8 mouse cellular contexts compared by ENCODE assay signal in the genomic region with DNA sequence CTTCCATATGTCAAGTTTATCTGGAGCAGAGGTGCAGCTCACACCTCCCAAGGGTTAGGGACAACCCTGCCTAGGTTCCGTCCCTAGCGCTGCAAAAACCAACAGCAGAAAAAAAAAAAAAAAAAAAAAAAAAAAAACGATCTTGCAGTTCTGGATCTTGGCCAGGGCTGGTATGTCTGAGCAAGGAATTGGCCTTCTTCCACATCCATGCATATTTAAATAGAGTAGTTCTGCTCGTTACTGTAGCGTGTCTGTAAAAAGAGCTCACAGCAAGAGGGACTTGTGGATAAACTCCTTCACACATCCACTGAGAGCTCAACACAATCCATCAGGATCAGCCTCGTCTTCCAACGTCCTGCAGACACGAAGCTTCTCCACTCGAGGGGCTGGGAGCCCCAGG.
DNase-seq lines count a peak whose midpoint lies in the region; ATAC-seq and TF ChIP-seq lines count a peak whose summit lies in the region.

No protein-coding gene starts in this region.

- H3K27me3 ChIP-seq in forebrain, embryonic 13.5 days, result peaks cover 10% of the 10 kb centered on the region; the same call in 1 of the 2 replicates
- peaks cover 13% of the 10 kb centered on the region for H3K27me3 ChIP-seq in forebrain, embryonic 10.5 days (ENCODE audit: poor library complexity, severe bottlenecking)
- H3K27me3 ChIP-seq in lung, postnatal 0 days (replicated peaks; ENCODE audit: insufficient read depth, low read length), result no peaks in the 10 kb centered on the region
- no peaks in the 10 kb centered on the region for H3K27me3 ChIP-seq in forebrain, postnatal 0 days (ENCODE audit: insufficient read depth, low read length)
- H3K27me3 ChIP-seq in midbrain, postnatal 0 days (ENCODE audit: insufficient read depth, low read length), result no peaks in the 10 kb centered on the region
- no peaks in the 10 kb centered on the region for H3K27me3 ChIP-seq in liver, postnatal 0 days (ENCODE audit: insufficient read depth, low read length)

- peak; percentile 34 for ATAC-seq in forebrain, embryonic 13.5 days
- ATAC-seq in lung, postnatal 0 days, result no peak
- ATAC-seq in forebrain, postnatal 0 days, result peak; percentile 38; the same call in 1 of the 2 replicates
- ATAC-seq in midbrain, postnatal 0 days (ENCODE audit: low FRiP score), result no peak
- ATAC-seq in liver, postnatal 0 days, result no peak

- peak overlapping the region; percentile 73 for H3K27ac ChIP-seq in forebrain, embryonic 13.5 days
- no peak overlapping the region for H3K27ac ChIP-seq in forebrain, embryonic 10.5 days
- H3K27ac ChIP-seq in lung, postnatal 0 days (ENCODE audit: low read length), result no peak overlapping the region
- peak overlapping the region; percentile 41 for H3K27ac ChIP-seq in forebrain, postnatal 0 days (ENCODE audit: low read depth, low read length)
- H3K27ac ChIP-seq in midbrain, postnatal 0 days (ENCODE audit: low read depth, low read length), result no peak overlapping the region
- no peak overlapping the region for H3K27ac ChIP-seq in liver, postnatal 0 days (ENCODE audit: low read depth)

- TF ChIP-seq EP300 in lung, postnatal 0 days (IDR thresholded peaks at IDR 0.05), result no peak
- TF ChIP-seq EP300 in liver, postnatal 0 days (IDR thresholded peaks at IDR 0.05; ENCODE audit: low read depth), result no peak

- no peaks in the 10 kb centered on the region for H3K36me3 ChIP-seq in forebrain, embryonic 13.5 days (ENCODE audit: poor library complexity, severe bottlenecking)
- H3K36me3 ChIP-seq in forebrain, embryonic 10.5 days (replicated peaks), result no peaks in the 10 kb centered on the region
- no peaks in the 10 kb centered on the region for H3K36me3 ChIP-seq in lung, postnatal 0 days (ENCODE audit: insufficient read depth, low read length)
- H3K36me3 ChIP-seq in forebrain, postnatal 0 days (ENCODE audit: insufficient read depth), result no peaks in the 10 kb centered on the region
- H3K36me3 ChIP-seq in midbrain, postnatal 0 days (ENCODE audit: insufficient read depth, low read length), result no peaks in the 10 kb centered on the region
- H3K36me3 ChIP-seq in liver, postnatal 0 days (replicated peaks; ENCODE audit: insufficient read depth, low read length), result no peaks in the 10 kb centered on the region

- no peak overlapping the region for H3K4me3 ChIP-seq in forebrain, embryonic 13.5 days
- no peak overlapping the region for H3K4me3 ChIP-seq in forebrain, embryonic 10.5 days
- no peak overlapping the region for H3K4me3 ChIP-seq in lung, postnatal 0 days (ENCODE audit: low read depth, low read length)
- H3K4me3 ChIP-seq in forebrain, postnatal 0 days (ENCODE audit: low read depth, low read length), result no peak overlapping the region
- no peak overlapping the region for H3K4me3 ChIP-seq in midbrain, postnatal 0 days (ENCODE audit: low read depth, low read length)
- H3K4me3 ChIP-seq in liver, postnatal 0 days (ENCODE audit: low read depth, low read length), result no peak overlapping the region

- peaks cover 50% of the 10 kb centered on the region for H3K4me1 ChIP-seq in forebrain, embryonic 13.5 days
- peaks cover 34% of the 10 kb centered on the region for H3K4me1 ChIP-seq in forebrain, embryonic 10.5 days
- peaks cover 17% of the 10 kb centered on the region; the same call in 1 of the 2 replicates for H3K4me1 ChIP-seq in lung, postnatal 0 days (ENCODE audit: insufficient read depth, low read depth, low read length)
- peaks cover 36% of the 10 kb centered on the region for H3K4me1 ChIP-seq in forebrain, postnatal 0 days (ENCODE audit: insufficient read depth)
- H3K4me1 ChIP-seq in midbrain, postnatal 0 days (ENCODE audit: insufficient read depth, low read length), result peaks cover 6% of the 10 kb centered on the region; the same call in 1 of the 2 replicates
- H3K4me1 ChIP-seq in liver, postnatal 0 days (ENCODE audit: insufficient read depth), result no peaks in the 10 kb centered on the region; the same call in 1 of the 2 replicates

- no peak for DNase-seq in forebrain, embryonic 10.5 days (ENCODE audit: extremely low spot score, low spot score)
- DNase-seq in lung, postnatal 0 days (ENCODE audit: low spot score), result peak; percentile 62
- no peak for DNase-seq in lung, postnatal 25 days (ENCODE audit: low spot score)
- DNase-seq in forebrain, postnatal 0 days, result peak; percentile 87
- DNase-seq in midbrain, postnatal 0 days (ENCODE audit: low spot score), result peak; percentile 79
- DNase-seq in liver, postnatal 0 days, result no peak
- DNase-seq in urinary bladder, adult 18-20 months (ENCODE audit: low spot score in 2 of 2), result no peak

- no peak overlapping the region for H3K9ac ChIP-seq in forebrain, embryonic 13.5 days
- H3K9ac ChIP-seq in lung, postnatal 0 days (replicated peaks; ENCODE audit: low read depth), result no peak overlapping the region
- no peak overlapping the region for H3K9ac ChIP-seq in forebrain, postnatal 0 days
- no peak overlapping the region for H3K9ac ChIP-seq in midbrain, postnatal 0 days (replicated peaks; ENCODE audit: low read length, poor library complexity, severe bottlenecking)
- H3K9ac ChIP-seq in liver, postnatal 0 days (replicated peaks), result no peak overlapping the region

- no peaks in the 10 kb centered on the region for H3K9me3 ChIP-seq in forebrain, embryonic 13.5 days (replicated peaks)
- H3K9me3 ChIP-seq in forebrain, embryonic 10.5 days, result no peaks in the 10 kb centered on the region
- no peaks in the 10 kb centered on the region for H3K9me3 ChIP-seq in lung, postnatal 0 days (ENCODE audit: low read length)
- H3K9me3 ChIP-seq in forebrain, postnatal 0 days (ENCODE audit: low read length), result no peaks in the 10 kb centered on the region
- H3K9me3 ChIP-seq in midbrain, postnatal 0 days (ENCODE audit: low read length), result no peaks in the 10 kb centered on the region
- no peaks in the 10 kb centered on the region for H3K9me3 ChIP-seq in liver, postnatal 0 days (ENCODE audit: low read length)

- TF ChIP-seq CTCF in lung, postnatal 0 days (IDR thresholded peaks at IDR 0.05), result no peak
- TF ChIP-seq CTCF in forebrain, postnatal 0 days (IDR thresholded peaks at IDR 0.05; ENCODE audit: low read depth), result no peak
- TF ChIP-seq CTCF in midbrain, postnatal 0 days (IDR thresholded peaks at IDR 0.05), result no peak
- TF ChIP-seq CTCF in liver, postnatal 0 days (IDR thresholded peaks at IDR 0.05; ENCODE audit: low read depth), result no peak

- 14% methylated on average over 9 of the region's 9 CpGs for WGBS in forebrain, embryonic 13.5 days
- WGBS in forebrain, embryonic 10.5 days, result 62% methylated on average over 9 of the region's 9 CpGs
- 15% methylated on average over 9 of the region's 9 CpGs for WGBS in lung, postnatal 0 days
- WGBS in forebrain, postnatal 0 days, result 14% methylated on average over 9 of the region's 9 CpGs
- WGBS in midbrain, postnatal 0 days, result 30% methylated on average over 9 of the region's 9 CpGs
- 58% methylated on average over 9 of the region's 9 CpGs for WGBS in liver, postnatal 0 days (ENCODE audit: insufficient replicate concordance)

- no peak overlapping the region for H3K4me2 ChIP-seq in forebrain, embryonic 13.5 days
- H3K4me2 ChIP-seq in lung, postnatal 0 days (replicated peaks; ENCODE audit: low read depth, low read length), result no peak overlapping the region
- no peak overlapping the region for H3K4me2 ChIP-seq in forebrain, postnatal 0 days (ENCODE audit: low read depth)
- no peak overlapping the region for H3K4me2 ChIP-seq in midbrain, postnatal 0 days (ENCODE audit: low read depth, low read length, poor library complexity, severe bottlenecking)
- H3K4me2 ChIP-seq in liver, postnatal 0 days (ENCODE audit: low read depth, low read length), result no peak overlapping the region

Comparison
In these comparisons a context has a peak if more than half of its experiments do, and no peak if none do; other contexts are left out.
1. H3K27ac ChIP-seq: peak in forebrain, embryonic 13.5 days (single experiment) and forebrain, postnatal 0 days (single experiment); none in forebrain, embryonic 10.5 days (single experiment), lung, postnatal 0 days (single experiment), midbrain, postnatal 0 days (single experiment) and liver, postnatal 0 days (single experiment).
2. DNase-seq: peak in lung, postnatal 0 days (single experiment), forebrain, postnatal 0 days (single experiment) and midbrain, postnatal 0 days (single experiment); none in forebrain, embryonic 10.5 days (single experiment), lung, postnatal 25 days (single experiment), liver, postnatal 0 days (single experiment) and urinary bladder, adult 18-20 months (0 of 2).
3. ATAC-seq: peak in forebrain, embryonic 13.5 days (single experiment) and forebrain, postnatal 0 days (single experiment); none in lung, postnatal 0 days (single experiment), midbrain, postnatal 0 days (single experiment) and liver, postnatal 0 days (single experiment).